Mouse (Mus musculus) ES-E14 (cell line): ENCODE results near the gene Msi1. TPM values are rescaled to one million over a fixed set of nuclear protein-coding genes. Genes with fewer than 3 reads are reported as not detected.

Experiments used
- DNase-seq: peaks from one replicate; pipeline ENCODE4 v3.0.0-alpha.2; 2013; ENCODE audit warnings: low read depth, low spot score
- H3K27ac ChIP-seq: 2 replicates; pipeline ENCODE4 v1.5.1; 2012; ENCODE audit warnings: low read depth, mild to moderate bottlenecking, low read length, moderate library complexity, mixed read lengths; ENCODE audit not compliant: poor library complexity, insufficient read depth, severe bottlenecking
- H3K36me3 ChIP-seq: 2 replicates; pipeline ENCODE4 v1.6.1; 2012; ENCODE audit warnings: mild to moderate bottlenecking, low read length, moderate library complexity, mixed read lengths; ENCODE audit not compliant: control insufficient read depth, poor library complexity, insufficient read depth, severe bottlenecking
- H3K4me1 ChIP-seq, 2 experiments: fragments of 150-350 bp in 1 of 2; sonication (generic) in 1 of 2; 2 replicates each; pipeline ENCODE4 v1.6.1; 2012; ENCODE audit warnings: low read length in 2 of 2, mild to moderate bottlenecking in 1 of 2, mixed read lengths in 1 of 2; ENCODE audit not compliant: control insufficient read depth in 2 of 2, insufficient read depth in 2 of 2, poor library complexity in 1 of 2
- H3K4me3 ChIP-seq, 2 experiments: fragments of 150-350 bp in 1 of 2; sonication (generic) in 1 of 2; 2 replicates each; pipeline ENCODE4 v1.5.1; 2012; ENCODE audit warnings: low read length in 2 of 2, low read depth in 1 of 2, mild to moderate bottlenecking in 1 of 2, mixed read lengths in 1 of 2; ENCODE audit not compliant: insufficient read depth in 1 of 2, poor library complexity in 1 of 2, severe bottlenecking in 1 of 2
- H3K9ac ChIP-seq: 2 replicates; pipeline ENCODE4 v1.6.1; 2012; ENCODE audit warnings: low read depth, mild to moderate bottlenecking, low read length, mixed read lengths; ENCODE audit not compliant: poor library complexity, insufficient read depth, severe bottlenecking
- H3K9me3 ChIP-seq: fragments of 150-350 bp; sonication (generic); 2 replicates; pipeline ENCODE4 v1.6.1; 2012; ENCODE audit warnings: low read depth, mild to moderate bottlenecking, low read length; ENCODE audit not compliant: control insufficient read depth, insufficient read depth
- CHD2 ChIP-seq: IDR thresholded peaks from 2 replicates; pipeline ENCODE4 v1.6.1; 2014; ENCODE audit warnings: mild to moderate bottlenecking, low read depth, low read length, inconsistent platforms
- HCFC1 ChIP-seq: IDR thresholded peaks from 2 replicates; pipeline ENCODE4 v1.6.1; 2012; ENCODE audit warnings: low read length, inconsistent platforms, borderline replicate concordance; ENCODE audit not compliant: insufficient read depth
- MAFK ChIP-seq: IDR thresholded peaks from 2 replicates; pipeline ENCODE4 v1.6.1; 2014; ENCODE audit warnings: mild to moderate bottlenecking, low read depth, low read length, inconsistent platforms; ENCODE audit not compliant: insufficient read depth
- ZC3H11A ChIP-seq: IDR thresholded peaks from 2 replicates; pipeline ENCODE4 v1.6.1; 2012; ENCODE audit warnings: low read depth, mild to moderate bottlenecking, inconsistent platforms, low read length, borderline replicate concordance
- ZNF384 ChIP-seq: IDR thresholded peaks from 2 replicates; pipeline ENCODE4 v1.6.1; 2012; ENCODE audit warnings: low read depth, low read length, inconsistent platforms
- in situ Hi-C, 2 experiments: fragments of 600-800 bp; cut with MboI; formaldehyde crosslinking; loops; one replicate each; pipeline ENCODE4 v1.15.1; 2025; ENCODE audit warnings: low sequenced_read_pairs in 2 of 2, inconsistent platforms in 1 of 2; ENCODE audit not compliant: unreplicated experiment in 2 of 2
- total RNA-seq: library from RNA; depleted of rRNA; stranded (reverse); fragments of 300-350 nt; gene quantifications from 2 replicates; pipeline ENCODE4 v1.2.3, GENCODE M21; 2012

Msi1 gene
- total RNA-seq, 1 experiment: 5.6 TPM

GRCm38 (mm10) chr5:115431898-115432259, 2.5 kb downstream of the Msi1 start:
- H3K9ac ChIP-seq: no peak overlapping the region
- DNase-seq: no peak
- H3K4me3 ChIP-seq: no peak overlapping the region
- in situ Hi-C loops: no loop called here
- no peak overlapping the region for H3K27ac ChIP-seq
- peaks cover 7 to 26% of the 10 kb centered on the region in 2 experiments for H3K4me1 ChIP-seq
- TF ChIP-seq HCFC1 (no peak), ZC3H11A (no peak), CHD2 (no peak)
- no peaks in the 10 kb centered on the region; the same call in 1 of the 2 replicates for H3K36me3 ChIP-seq
- no peaks in the 10 kb centered on the region for H3K9me3 ChIP-seq

- Histone ChIP-seq H3K9me3 (no peaks in the 10 kb centered on the region), H3K4me3 (no peak overlapping the region), H3K9ac (no peak overlapping the region), H3K4me1 (peaks cover 8 to 30% of the 10 kb centered on the region in 2 experiments), H3K36me3 (no peaks in the 10 kb centered on the region; the same call in 1 of the 2 replicates), H3K27ac (no peak overlapping the region)
- no peak for DNase-seq
- in situ Hi-C loops: no loop called here
- TF ChIP-seq MAFK (no peak), HCFC1 (no peak), CHD2 (no peak), ZC3H11A (no peak), ZNF384 (no peak)
These were observed 3.0 kb downstream of the Msi1 start for GRCm38 (mm10) chr5:115432395-115432794.

GRCm38 (mm10) chr5:115433191-115433590, 3.8 kb downstream of the Msi1 start:
- H3K4me3 ChIP-seq: no peak overlapping the region
- H3K4me1 ChIP-seq: peaks cover 9 to 35% of the 10 kb centered on the region in 2 experiments
- H3K9ac ChIP-seq: no peak overlapping the region
- in situ Hi-C loops: no loop called here
- no peaks in the 10 kb centered on the region for H3K9me3 ChIP-seq
- DNase-seq: no peak
- TF ChIP-seq ZNF384 (no peak), ZC3H11A (no peak), CHD2 (no peak), HCFC1 (no peak), MAFK (no peak)
- H3K27ac ChIP-seq: no peak overlapping the region
- H3K36me3 ChIP-seq: no peaks in the 10 kb centered on the region; the same call in 1 of the 2 replicates

- no peaks in the 10 kb centered on the region for H3K9me3 ChIP-seq
- H3K36me3 ChIP-seq: no peaks in the 10 kb centered on the region; the same call in 1 of the 2 replicates
- in situ Hi-C loops: no loop called here
- H3K27ac ChIP-seq: no peak overlapping the region
- DNase-seq: no peak
- TF ChIP-seq HCFC1: no peak
- TF ChIP-seq ZC3H11A: no peak
- no peak for TF ChIP-seq MAFK
- TF ChIP-seq CHD2: no peak
- no peak for TF ChIP-seq ZNF384
- H3K4me1 ChIP-seq: peaks cover 3 to 37% of the 10 kb centered on the region in 2 experiments; a peak in 3 of 4 replicates
- H3K9ac ChIP-seq: no peak overlapping the region
- H3K4me3 ChIP-seq: no peak overlapping the region
These were observed 5.0 kb downstream of the Msi1 start for GRCm38 (mm10) chr5:115434280-115434852.
